Mouse (Mus musculus): ENCODE results near the gene H6pd. TPM values are rescaled to one million over a fixed set of nuclear protein-coding genes. Genes with fewer than 3 reads are reported as not detected.

Gene H6pd
- total RNA-seq, 2 experiments from 2014 or later = 45.5 to 56.8 TPM

DNA sequence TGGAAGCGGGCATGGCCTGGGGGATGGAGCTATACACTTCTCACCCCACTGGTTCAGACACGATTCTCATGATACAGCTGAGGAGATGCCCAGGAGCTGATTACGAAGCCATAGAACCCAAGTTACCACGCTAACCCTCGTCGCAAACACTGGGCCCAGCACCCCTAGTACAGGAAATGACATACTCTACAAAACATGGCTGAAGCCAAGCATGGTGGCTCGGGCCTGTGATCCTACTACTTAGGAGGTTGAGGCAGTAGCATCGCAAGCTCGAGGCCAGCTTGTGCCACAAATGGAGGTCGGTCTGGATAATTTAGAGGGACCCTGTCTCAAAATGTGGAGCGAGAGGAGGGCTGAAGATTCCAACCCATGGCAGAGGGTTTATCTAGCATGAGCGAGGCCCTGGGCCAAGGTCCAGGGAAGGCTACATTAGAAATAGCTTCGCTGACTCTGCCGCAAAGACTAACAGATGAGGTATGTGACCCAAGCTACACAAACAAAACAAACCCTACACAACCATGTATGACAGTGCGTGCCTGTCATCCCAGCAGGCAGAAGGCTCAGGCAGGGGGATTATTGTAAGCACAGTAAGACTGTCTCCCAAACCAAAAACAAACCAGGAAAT lies 8.8 kb downstream of the H6pd start:
- no peak for DNase-seq (ENCODE audit: low spot score)

DNA sequence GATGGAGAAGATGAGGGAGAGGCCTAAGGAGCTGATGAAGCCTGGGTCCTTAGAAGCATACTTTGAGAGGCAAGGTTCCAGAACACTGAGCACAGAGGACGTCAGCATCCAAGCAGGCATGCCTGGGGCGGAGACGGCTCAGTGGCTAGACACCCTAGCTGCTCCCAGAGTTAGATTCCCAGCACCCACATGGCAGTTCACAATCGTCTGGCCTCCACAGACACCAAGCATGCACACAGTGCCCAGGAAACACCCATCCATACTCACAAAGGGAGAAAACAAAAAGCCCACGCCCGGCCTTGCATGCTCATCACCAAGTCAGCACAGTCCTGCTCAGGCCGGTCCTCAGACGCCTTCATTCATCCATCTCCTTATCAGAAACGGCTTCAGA lies 9.3 kb downstream of the H6pd start:
- DNase-seq (ENCODE audit: low spot score) = no peak

- peak; percentile 91 for DNase-seq (ENCODE audit: low spot score)
Measured at GRCm38 (mm10) chr4:149998786-149999509, 9.9 kb downstream of the H6pd start.

- DNase-seq (ENCODE audit: low spot score) = peak; percentile 73
Measured at GRCm38 (mm10) chr4:149997999-149998398, 10.8 kb downstream of the H6pd start.

GRCm38 (mm10) chr4:149996440-149996839 lies 12.4 kb downstream of the H6pd start:
- no peak for DNase-seq (ENCODE audit: low spot score)

GRCm38 (mm10) chr4:149995911-149996310 lies 12.9 kb downstream of the H6pd start:
- no peak for DNase-seq (ENCODE audit: low spot score)

- DNase-seq (ENCODE audit: low spot score) = peak; percentile 16
Measured at GRCm38 (mm10) chr4:149994218-149994617, 14.6 kb downstream of the H6pd start.

DNA sequence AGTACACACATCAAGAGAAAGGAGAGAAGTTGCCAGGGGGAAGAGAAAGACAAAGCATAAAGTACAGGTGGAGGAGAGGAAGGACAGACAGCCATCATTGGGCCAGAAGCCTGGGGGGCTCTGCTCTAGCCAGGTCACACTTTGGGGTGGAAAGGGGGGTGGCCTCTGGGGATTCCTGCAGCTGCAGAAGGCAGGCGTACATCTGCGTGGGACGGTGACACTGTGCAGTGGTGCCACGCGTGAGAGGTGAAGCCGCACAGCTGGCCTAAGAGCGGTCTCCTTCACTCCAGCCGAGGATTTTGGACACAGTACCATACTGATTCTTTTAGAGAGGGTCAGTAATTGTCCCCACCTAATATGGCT lies 16.2 kb downstream of the H6pd start:
- DNase-seq (ENCODE audit: low spot score) = peak; percentile 9

DNA sequence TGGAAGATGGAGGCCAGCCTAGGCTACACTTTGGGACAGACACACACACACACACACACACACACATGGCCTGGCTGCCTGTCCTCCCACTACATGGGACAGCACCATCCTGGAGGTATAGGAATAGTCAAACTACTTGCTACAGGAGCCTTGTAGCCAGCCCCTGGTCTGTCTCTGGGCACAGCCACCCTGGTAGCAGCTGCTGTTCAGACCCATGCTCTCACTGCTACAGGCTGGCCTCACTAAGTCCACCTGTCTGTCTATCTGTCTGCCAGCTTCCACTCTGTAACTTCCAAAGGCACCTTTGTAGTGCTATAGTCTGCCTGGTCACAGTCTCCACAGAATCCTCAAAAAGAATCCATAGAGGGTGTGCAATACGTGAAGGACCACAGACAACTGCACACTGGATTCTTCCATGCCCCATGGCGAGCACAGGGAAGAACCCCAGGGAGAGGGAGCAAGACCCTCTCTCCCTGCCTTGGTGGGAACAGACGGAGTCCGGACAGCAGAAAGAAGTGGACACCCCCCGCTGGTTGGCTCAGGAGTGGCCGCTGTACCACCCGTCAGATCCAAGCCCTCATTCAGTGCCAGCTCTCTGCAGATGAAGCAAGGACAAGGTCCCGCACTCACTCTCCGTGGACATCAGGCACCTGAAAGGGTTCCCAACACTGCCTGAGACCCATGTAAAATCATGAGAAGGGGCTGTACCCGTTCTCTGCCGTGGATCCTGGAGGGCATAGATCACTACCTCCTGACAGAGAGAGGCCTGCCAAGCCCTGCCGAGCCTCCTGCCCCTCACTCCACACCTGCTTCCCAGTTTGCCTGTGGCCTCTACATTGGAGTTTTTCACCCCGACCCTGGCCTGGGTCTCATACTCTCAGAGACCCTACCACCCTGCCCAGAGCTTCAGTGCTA lies 16.8 kb downstream of the H6pd start:
- DNase-seq (ENCODE audit: low spot score) = peak; percentile 5

GRCm38 (mm10) chr4:149990954-149991633 lies 17.7 kb downstream of the H6pd start:
- no peak for DNase-seq (ENCODE audit: low spot score)

DNA sequence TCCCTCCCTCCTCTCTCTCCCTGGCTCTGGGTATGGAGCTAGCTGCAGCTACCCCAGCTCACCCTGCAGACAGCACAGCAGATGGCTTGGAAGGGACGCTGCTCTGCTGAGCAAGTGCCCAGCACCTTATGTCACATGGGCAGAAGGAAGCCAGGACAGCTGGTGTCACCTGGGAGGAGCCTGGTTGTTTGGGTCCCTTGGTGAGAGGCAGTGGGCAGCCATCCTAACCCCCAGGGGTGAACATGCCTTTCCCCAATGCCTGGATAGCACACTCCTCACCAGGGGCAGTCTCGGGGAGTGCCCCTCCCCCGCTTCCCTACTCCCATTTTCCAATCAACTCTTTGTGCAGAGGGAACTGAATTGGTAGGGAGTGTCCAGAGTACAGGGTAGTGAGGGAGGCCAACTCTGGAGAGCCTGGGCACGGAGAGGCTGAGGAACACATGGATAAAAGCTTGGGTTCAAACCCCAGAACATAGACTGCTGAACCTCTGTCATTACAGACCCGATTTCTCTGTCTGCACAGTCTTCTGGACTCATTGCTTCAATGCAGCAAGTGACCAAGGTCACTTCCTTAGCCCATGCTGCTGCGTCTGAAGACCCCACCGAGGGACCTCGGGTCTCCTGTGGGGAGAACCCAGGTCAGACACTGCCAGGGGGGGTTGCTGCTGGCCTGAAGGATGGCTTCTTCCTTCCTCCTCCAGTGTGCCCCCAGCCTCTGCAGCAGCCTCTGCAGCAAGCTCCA lies 18.4 kb downstream of the H6pd start:
- peak; percentile 84 for DNase-seq (ENCODE audit: low spot score)

GRCm38 (mm10) chr4:149988931-149989556 lies 19.8 kb downstream of the H6pd start:
- DNase-seq (ENCODE audit: low spot score) = peak; percentile 89

DNA sequence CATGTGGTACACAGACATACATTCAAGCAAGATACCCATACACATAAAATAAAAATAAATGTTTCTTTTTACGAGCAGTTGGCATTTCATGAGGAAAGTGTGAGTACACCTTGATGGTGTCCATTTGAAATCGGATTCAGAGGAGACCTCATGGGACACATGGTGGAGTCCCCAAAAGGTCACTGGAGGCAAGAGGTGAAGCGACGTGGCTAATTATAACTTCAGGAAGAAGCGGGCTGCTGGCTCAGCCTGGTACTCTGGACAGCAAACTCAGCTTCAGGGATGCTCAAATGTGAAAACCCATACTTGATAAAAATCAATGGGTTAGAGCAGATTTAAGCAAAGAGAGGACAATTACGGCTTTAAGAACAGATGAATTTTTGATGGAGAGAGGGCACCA lies 20.5 kb downstream of the H6pd start:
- peak; percentile 63 for DNase-seq (ENCODE audit: low spot score)

DNA sequence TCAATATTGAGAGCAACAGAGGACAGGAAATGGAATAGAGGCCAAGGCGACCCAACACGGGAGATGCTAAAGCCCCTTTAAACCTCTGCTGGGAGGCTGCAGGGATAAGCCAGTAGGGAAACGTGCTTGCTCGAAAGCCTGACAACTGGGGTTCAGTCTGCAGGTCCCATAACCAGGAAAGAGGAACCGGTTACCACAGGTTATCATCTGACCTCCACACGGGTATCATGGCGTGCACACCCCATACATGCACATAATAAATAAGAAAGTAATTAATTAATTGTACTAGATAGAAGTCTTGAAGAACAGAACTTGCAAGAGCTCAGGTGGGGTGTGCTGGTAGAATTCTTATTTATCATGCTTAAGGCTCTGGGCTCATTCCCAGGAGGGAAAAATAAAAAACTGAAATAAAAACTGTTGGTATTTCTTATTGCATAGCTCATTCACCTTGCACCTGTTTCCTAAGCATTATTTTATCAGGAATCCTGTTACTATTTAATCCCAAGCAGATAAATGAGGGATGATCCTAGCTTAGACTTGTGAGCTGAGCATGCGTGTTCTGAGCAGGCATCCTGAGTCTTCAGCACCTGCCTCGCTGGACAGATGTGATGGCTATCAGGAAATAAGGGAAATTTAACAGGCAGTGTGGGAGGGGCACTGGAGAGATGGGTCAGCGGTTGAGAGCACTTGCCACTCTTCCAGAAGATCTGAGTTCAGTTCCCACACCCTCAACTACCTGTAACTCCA lies 22.0 kb downstream of the H6pd start:
- no peak for DNase-seq (ENCODE audit: low spot score)

DNA sequence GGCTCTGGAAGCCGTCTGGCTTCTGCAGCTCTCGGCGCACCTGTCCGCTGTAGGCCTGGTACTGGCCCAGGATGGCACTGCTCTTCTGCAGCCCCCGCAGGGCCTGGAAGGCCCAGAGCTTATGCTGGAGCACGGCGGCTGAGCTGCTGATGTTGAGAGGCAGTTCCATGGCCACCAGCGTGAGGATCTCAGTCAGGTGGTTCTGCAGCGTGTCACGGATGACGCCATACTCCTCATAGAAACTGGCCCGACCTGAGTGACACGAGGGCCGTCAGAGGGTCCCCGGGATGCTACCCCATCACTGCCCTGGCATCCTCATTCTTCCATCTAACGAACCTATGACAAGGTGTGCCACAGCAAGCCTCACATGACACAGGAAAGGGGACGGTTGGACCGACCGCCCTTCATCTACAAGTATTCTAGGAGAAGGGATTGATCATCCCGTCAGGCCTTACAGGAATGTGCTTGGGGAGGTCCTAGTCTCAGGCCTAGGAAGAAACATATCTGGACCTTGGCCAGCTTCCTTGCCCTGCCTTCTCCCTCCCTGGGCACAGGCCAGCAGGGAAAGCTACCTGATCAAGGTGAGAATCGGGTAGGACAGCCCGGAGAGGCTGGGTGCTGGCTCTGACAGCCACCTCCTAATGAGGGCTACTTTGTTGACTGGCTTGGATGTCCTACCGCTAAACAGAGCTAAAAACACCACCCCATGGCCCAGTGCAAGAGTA lies 24.7 kb downstream of the H6pd start:
- DNase-seq (ENCODE audit: low spot score) = no peak

DNA sequence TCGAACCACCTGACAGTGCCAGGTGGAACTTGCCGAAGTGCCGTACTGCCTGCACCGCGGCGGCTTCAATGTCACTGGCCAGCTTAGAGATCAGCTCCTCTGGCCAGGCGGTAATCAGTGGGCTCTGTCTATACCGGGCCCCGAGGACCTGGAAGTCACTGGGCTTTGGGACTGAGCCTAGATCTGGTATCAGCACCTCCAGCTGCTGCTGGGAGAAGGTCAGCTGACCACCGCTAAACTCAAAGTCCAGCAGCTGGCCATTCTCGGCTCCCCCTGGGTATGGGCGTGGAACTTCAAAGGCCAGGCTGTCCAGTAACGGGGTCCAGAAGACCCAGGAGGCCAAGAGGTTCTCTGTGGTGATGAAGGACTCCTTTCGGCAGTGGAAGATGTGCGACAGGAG lies 26.7 kb downstream of the H6pd start:
- peak; percentile 29 for DNase-seq (ENCODE audit: low spot score)

- DNase-seq (ENCODE audit: low spot score) = peak; percentile 80
Measured at GRCm38 (mm10) chr4:149979819-149980308, 29.0 kb downstream of the H6pd start.

DNA sequence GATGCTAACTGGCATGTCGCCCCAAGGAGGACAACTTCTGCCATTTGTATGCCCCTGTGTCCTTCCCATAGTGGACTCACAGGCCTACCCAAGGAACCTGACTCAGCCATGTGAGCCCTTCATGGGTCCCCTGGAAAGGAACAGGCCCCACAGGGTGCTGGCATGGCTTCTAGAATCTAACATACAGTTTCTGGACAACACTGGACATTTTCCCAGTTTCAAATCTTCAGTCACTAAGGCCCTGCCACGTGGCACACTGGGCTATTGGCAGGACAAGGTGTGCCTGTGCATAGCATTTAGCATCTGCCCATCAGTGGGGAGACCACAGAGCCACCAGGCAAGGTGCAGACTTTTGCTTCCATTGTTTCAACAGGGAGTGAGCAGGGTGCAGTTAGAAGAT lies 30.0 kb downstream of the H6pd start:
- DNase-seq (ENCODE audit: low spot score) = no peak
